Mouse (Mus musculus) right cerebral cortex, postnatal 10 days (tissue): Measurements from ENCODE around the gene Adprhl2.

ENCODE experiments used
- DNase-seq, 2 experiments: peaks; one replicate each; pipeline ENCODE4 v3.0.0; 2021; ENCODE audit warnings: low spot score in 2 of 2

Gene Adprhl2

GRCm38 (mm10) chr4:126269292-126269691 lies 52.2 kb downstream of the Adprhl2 start:
- no peak for DNase-seq
